Mouse (Mus musculus) cerebellum, postnatal 10 days (tissue): Measurements from ENCODE around the gene Hdhd5.

Experiments used
- DNase-seq, 2 experiments: peaks; one replicate each; pipeline ENCODE4 v3.0.0; 2021; ENCODE audit warnings: mixed read lengths in 2 of 2

The Hdhd5 gene

GRCm38 (mm10) chr6:120482021-120482420 is 49.1 kb downstream of the Hdhd5 start:
- DNase-seq = no peak

GRCm38 (mm10) chr6:120481538-120481937 is 49.6 kb downstream of the Hdhd5 start:
- DNase-seq = peak in 1 of 2 experiments; percentile 35

GRCm38 (mm10) chr6:120480361-120480760 is 50.8 kb downstream of the Hdhd5 start:
- no peak for DNase-seq

- DNase-seq = no peak
Observed at GRCm38 (mm10) chr6:120479302-120479701, 51.8 kb downstream of the Hdhd5 start.

GRCm38 (mm10) chr6:120475288-120475687 is 55.8 kb downstream of the Hdhd5 start:
- DNase-seq = no peak

GRCm38 (mm10) chr6:120473427-120473826 is 57.7 kb downstream of the Hdhd5 start:
- DNase-seq = peak; percentile 40 to 68

GRCm38 (mm10) chr6:120472455-120473140 is 58.5 kb downstream of the Hdhd5 start:
- no peak for DNase-seq

- DNase-seq = peak; percentile 27 to 53
Observed at GRCm38 (mm10) chr6:120471991-120472441, 59.1 kb downstream of the Hdhd5 start.

- DNase-seq = no peak
Observed at GRCm38 (mm10) chr6:120470666-120471065, 60.5 kb downstream of the Hdhd5 start.

- no peak for DNase-seq
Observed at GRCm38 (mm10) chr6:120469770-120470169, 61.3 kb downstream of the Hdhd5 start.

- DNase-seq = no peak
Observed at GRCm38 (mm10) chr6:120469268-120469667, 61.9 kb downstream of the Hdhd5 start.

GRCm38 (mm10) chr6:120468259-120468658 is 62.9 kb downstream of the Hdhd5 start:
- no peak for DNase-seq

GRCm38 (mm10) chr6:120466609-120467329 is 64.3 kb downstream of the Hdhd5 start:
- DNase-seq = no peak

- no peak for DNase-seq
Observed at GRCm38 (mm10) chr6:120465393-120465792, 65.7 kb downstream of the Hdhd5 start.

GRCm38 (mm10) chr6:120464406-120464939 is 66.6 kb downstream of the Hdhd5 start:
- DNase-seq = peak in 1 of 2 experiments; percentile 12

- peak; percentile 52 to 54 for DNase-seq
Observed at GRCm38 (mm10) chr6:120463884-120464283, 67.2 kb downstream of the Hdhd5 start.

GRCm38 (mm10) chr6:120463086-120463871 is 67.8 kb downstream of the Hdhd5 start, which contains the start of gene Il17ra:
Gene Il17ra, plus strand, starts transcription at chr6:120463247.
- DNase-seq = peak; percentile 76 to 78

- DNase-seq = no peak
Observed at GRCm38 (mm10) chr6:120462251-120462650, 68.9 kb downstream of the Hdhd5 start.

GRCm38 (mm10) chr6:120461217-120461616 is 69.9 kb downstream of the Hdhd5 start:
- DNase-seq = no peak
